Mouse (Mus musculus): ENCODE results near the gene Dynlrb1. TPM values are rescaled to one million over a fixed set of nuclear protein-coding genes. Genes with fewer than 3 reads are reported as not detected.

Gene Dynlrb1
- polyA plus RNA-seq (2015; fragmentation: Illumina TruSeq; extraction: RNeasy Lipid Tissue Mini Kit (QIAGEN cat#74804); ENCODE audit: insufficient read depth, low replicate concordance): 159 TPM

GRCm38 (mm10) chr2:155236362-155236992, at the start of gene Dynlrb1:
Gene Dynlrb1 (plus strand): TSS chr2:155236533.

GRCm38 (mm10) chr2:155276195-155276594, 39.9 kb downstream of the Dynlrb1 start, which contains the start of gene Map1lc3a:
Gene Map1lc3a (plus strand): TSS chr2:155276297.

Other genes with a start within 250 kb of the Dynlrb1 start
- gene Gm14226, start 218.3 kb upstream of the Dynlrb1 start, polyA plus RNA-seq (2015; fragmentation: Illumina TruSeq; extraction: RNeasy Lipid Tissue Mini Kit (QIAGEN cat#74804); ENCODE audit: insufficient read depth, low replicate concordance): 16.0 TPM
- gene Ahcy, start 162.0 kb upstream of the Dynlrb1 start, polyA plus RNA-seq (2015; fragmentation: Illumina TruSeq; extraction: RNeasy Lipid Tissue Mini Kit (QIAGEN cat#74804); ENCODE audit: insufficient read depth, low replicate concordance): 32.6 TPM
- gene Itch, start 103.0 kb upstream of the Dynlrb1 start, polyA plus RNA-seq (2015; fragmentation: Illumina TruSeq; extraction: RNeasy Lipid Tissue Mini Kit (QIAGEN cat#74804); ENCODE audit: insufficient read depth, low replicate concordance): 85.2 TPM
- gene Map1lc3a, start 39.8 kb downstream of the Dynlrb1 start, polyA plus RNA-seq (2015; fragmentation: Illumina TruSeq; extraction: RNeasy Lipid Tissue Mini Kit (QIAGEN cat#74804); ENCODE audit: insufficient read depth, low replicate concordance): 7.4 TPM
- gene Pigu, start 120.9 kb downstream of the Dynlrb1 start, polyA plus RNA-seq (2015; fragmentation: Illumina TruSeq; extraction: RNeasy Lipid Tissue Mini Kit (QIAGEN cat#74804); ENCODE audit: insufficient read depth, low replicate concordance): 35.8 TPM
- 21.6 TPM for gene Trp53inp2, start 144.5 kb downstream of the Dynlrb1 start, polyA plus RNA-seq (2015; fragmentation: Illumina TruSeq; extraction: RNeasy Lipid Tissue Mini Kit (QIAGEN cat#74804); ENCODE audit: insufficient read depth, low replicate concordance)
- 42.2 TPM for gene Ncoa6, start 237.4 kb downstream of the Dynlrb1 start, polyA plus RNA-seq (2015; fragmentation: Illumina TruSeq; extraction: RNeasy Lipid Tissue Mini Kit (QIAGEN cat#74804); ENCODE audit: insufficient read depth, low replicate concordance)